Mouse (Mus musculus) gastrocnemius, postnatal 4 days (tissue): ENCODE results near the gene Olfr140. TPM values are rescaled to one million over a fixed set of nuclear protein-coding genes. Genes with fewer than 3 reads are reported as not detected.

Experiments
- DNase-seq, 2 experiments: peaks; one replicate each; pipeline ENCODE4 v3.0.0; 2021 to 2022; ENCODE audit warnings: low spot score in 2 of 2, mixed read lengths in 2 of 2
- long read RNA-seq, 2 experiments: library from polyadenylated mRNA; stranded (forward); transcript quantifications; one replicate each; pipeline ENCODE4 v2.0.0; 2021
- total RNA-seq, 2 experiments: library from RNA; stranded (reverse); gene quantifications; 2 replicates each; pipeline ENCODE4 v1.2.3; 2021

The Olfr140 gene
- not detected for total RNA-seq
- long read RNA-seq, experiment 1 = 0 reads
- long read RNA-seq, experiment 2 = 0 reads

DNA sequence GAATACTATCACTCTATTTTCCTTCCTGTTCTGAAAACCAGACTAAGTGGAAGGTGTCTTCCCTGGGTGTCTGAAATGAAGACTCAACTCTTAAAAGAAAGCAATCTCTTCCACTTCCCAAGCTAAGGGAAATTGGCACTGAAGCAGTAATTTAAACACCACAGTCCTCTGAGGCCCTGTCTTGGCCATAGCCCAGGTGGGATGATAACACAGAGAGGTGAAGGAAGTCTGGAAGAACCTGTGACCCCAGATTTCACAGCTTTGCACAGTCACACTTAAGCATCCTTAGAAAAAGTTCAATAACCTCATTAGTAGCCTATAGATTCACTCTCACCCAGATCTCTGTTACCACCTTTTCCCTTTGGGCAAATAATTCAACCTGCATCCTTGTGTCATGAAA is at the start of gene Olfr140:
Gene Olfr140, minus strand, starts transcription at position 101 of the 400 bp plus-strand sequence.
- no peak for DNase-seq

DNA sequence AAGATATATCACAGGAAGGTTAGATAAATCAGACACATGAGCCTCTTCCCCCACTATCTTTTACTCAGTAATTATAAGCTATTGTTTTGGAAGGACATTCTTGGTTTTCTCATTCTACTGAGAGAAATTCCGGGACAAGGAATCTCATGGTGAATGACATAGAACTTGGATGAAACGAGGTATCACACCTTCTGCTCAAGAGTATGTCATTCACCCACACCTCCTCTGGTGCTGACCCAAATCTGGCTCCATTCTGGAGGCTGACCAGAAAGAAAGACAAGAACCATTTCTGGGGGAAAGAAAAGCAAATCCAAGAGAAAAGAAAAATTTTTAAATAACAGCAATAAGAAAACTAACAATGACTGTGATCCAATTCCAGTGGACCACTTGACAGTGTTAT is 6.7 kb upstream of the Olfr140 start:
- DNase-seq = no peak

- DNase-seq = no peak
Observed at GRCm38 (mm10) chr2:90035037-90035436, 28.4 kb downstream of the Olfr140 start, which contains the start of gene Olfr1265. Gene Olfr1265 (plus strand): TSS chr2:90035337.

DNA sequence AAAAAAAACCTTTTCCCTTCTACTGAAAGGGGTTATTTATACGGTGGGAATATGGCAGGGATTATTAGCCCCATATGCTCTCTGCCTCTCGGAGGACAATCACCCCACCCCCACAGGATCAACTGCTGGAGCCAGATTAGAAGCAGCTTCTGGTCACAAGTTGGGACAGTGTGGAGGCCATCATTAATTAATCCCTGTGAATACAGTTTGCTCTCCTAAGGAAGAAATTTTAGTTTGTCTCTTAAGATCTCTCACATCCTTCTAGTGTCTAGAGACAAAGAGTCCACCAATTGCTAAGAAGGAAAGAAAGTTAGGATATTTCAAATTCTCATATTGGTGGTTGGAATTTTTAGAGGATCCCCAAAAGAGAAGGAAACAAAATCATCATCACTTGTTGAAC is 37.9 kb downstream of the Olfr140 start, which contains the start of gene Olfr1264:
Gene Olfr1264, minus strand, starts transcription at position 101 of the 400 bp plus-strand sequence.
- no peak for DNase-seq

DNA sequence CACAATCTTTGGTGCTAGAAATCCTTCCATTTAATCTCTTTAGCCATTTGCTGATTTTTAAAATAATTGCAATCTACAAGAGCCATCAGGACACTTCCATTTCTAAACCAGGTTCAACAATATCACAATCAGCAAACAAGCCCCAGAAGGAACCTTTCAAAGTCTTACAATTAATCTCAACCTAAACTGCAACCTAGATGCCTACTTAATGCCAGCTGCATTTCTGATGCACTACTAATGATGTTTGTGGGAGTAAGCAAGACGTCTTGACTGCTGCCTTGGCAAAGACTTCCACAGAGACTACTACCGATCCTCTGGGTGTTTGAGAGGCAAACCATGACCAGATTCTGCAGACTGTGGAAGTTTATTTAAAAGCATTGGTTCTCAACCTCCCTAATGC is 51.6 kb downstream of the Olfr140 start, which contains the start of gene Olfr1263:
Gene Olfr1263, plus strand, starts transcription at position 301 of the 400 bp plus-strand sequence.
- DNase-seq = no peak

DNA sequence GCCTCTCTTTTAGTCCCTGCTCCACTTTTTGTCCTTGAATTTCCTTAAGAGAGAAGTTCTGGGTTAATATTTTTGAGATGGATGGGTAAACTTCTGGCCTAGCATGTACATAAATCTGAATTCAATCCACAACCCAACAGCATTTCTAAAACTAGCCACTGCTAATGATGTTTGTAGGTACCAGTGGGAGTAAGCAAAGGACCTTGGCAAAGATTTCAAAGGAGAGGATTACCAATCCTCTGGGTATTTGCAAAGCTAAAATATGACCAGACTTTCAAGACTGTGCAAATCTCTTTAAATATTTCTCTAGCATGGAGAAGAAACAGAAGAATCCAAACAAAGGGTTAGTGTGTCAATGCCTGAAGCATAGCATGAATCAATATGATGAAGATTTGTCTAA is 63.5 kb downstream of the Olfr140 start, which contains the start of gene Olfr1262:
Gene Olfr1262, plus strand, starts transcription at position 301 of the 400 bp plus-strand sequence.
- DNase-seq = no peak

Other genes starting within 250 kb of the Olfr140 start
- not detected for gene Olfr1256, start 222.0 kb downstream of the Olfr140 start, total RNA-seq
- not detected for gene Olfr48, start 215.4 kb downstream of the Olfr140 start, total RNA-seq
- gene Olfr1257, start 185.2 kb downstream of the Olfr140 start, total RNA-seq = not detected
- not detected for gene Olfr1258, start 136.3 kb downstream of the Olfr140 start, total RNA-seq
- not detected for gene Olfr1259, start 114.9 kb downstream of the Olfr140 start, total RNA-seq
- gene Olfr1260, start 89.3 kb downstream of the Olfr140 start, total RNA-seq = not detected
- not detected for gene Olfr1261, start 72.4 kb downstream of the Olfr140 start, total RNA-seq
- not detected for gene Olfr1262, start 63.4 kb downstream of the Olfr140 start, total RNA-seq
- gene Olfr1263, start 51.5 kb downstream of the Olfr140 start, total RNA-seq = not detected
- not detected for gene Olfr1264, start 38.0 kb downstream of the Olfr140 start, total RNA-seq
- not detected for gene Olfr1265, start 28.3 kb downstream of the Olfr140 start, total RNA-seq
- not detected for gene Olfr1269, start 57.8 kb upstream of the Olfr140 start, total RNA-seq
- not detected for gene Olfr32, start 78.7 kb upstream of the Olfr140 start, total RNA-seq
- not detected for gene Olfr1270, start 89.5 kb upstream of the Olfr140 start, total RNA-seq
- under 1 TPM in 1 of 2 experiments, not detected in 1; 0.13 TPM for gene Olfr1506, start 160.9 kb upstream of the Olfr140 start, total RNA-seq
- gene Olfr142, start 194.0 kb upstream of the Olfr140 start, total RNA-seq = not detected
- not detected for gene Olfr1271, start 207.4 kb upstream of the Olfr140 start, total RNA-seq
- gene Olfr1272, start 229.2 kb upstream of the Olfr140 start, total RNA-seq = not detected